Mouse (Mus musculus) limb, embryonic 13.5 days (tissue): ENCODE results near the gene Sbk2. TPM values are rescaled to one million over a fixed set of nuclear protein-coding genes. Genes with fewer than 3 reads are reported as not detected.

Experiments
- ATAC-seq: fragments of 200-750 bp; cut with Nextera tagmentation; 2 replicates; pipeline ENCODE4 v1.8.0; 2017; ENCODE audit warnings: low read depth, moderate number of reproducible peaks, moderate TSS enrichment; ENCODE audit not compliant: low FRiP score
- H3K27ac ChIP-seq: fragments of 300-500 bp; sonication (generic); 2 replicates; pipeline ENCODE4 v1.5.1; 2015; ENCODE audit warnings: inconsistent platforms, mild to moderate bottlenecking, moderate library complexity
- H3K27me3 ChIP-seq: fragments of 300-500 bp; sonication (generic); 2 replicates; pipeline ENCODE4 v1.6.1; 2015; ENCODE audit warnings: mild to moderate bottlenecking, inconsistent platforms
- H3K36me3 ChIP-seq: fragments of 300-500 bp; sonication (generic); 2 replicates; pipeline ENCODE4 v1.6.1; 2015; ENCODE audit warnings: inconsistent platforms, mild to moderate bottlenecking, moderate library complexity
- H3K4me1 ChIP-seq: fragments of 300-500 bp; sonication (generic); 2 replicates; pipeline ENCODE4 v1.6.1; 2015; ENCODE audit warnings: inconsistent platforms
- H3K4me2 ChIP-seq: fragments of 300-500 bp; sonication (generic); replicated peaks from 2 replicates; pipeline ENCODE4 v1.6.1; 2015; ENCODE audit warnings: inconsistent platforms, mild to moderate bottlenecking, moderate library complexity
- H3K4me3 ChIP-seq: fragments of 300-500 bp; sonication (generic); 2 replicates; pipeline ENCODE4 v1.5.1; 2015; ENCODE audit warnings: moderate library complexity, mild to moderate bottlenecking, inconsistent platforms
- H3K9ac ChIP-seq: fragments of 300-500 bp; sonication (generic); 2 replicates; pipeline ENCODE4 v1.6.1; 2015; ENCODE audit warnings: mild to moderate bottlenecking, inconsistent platforms
- H3K9me3 ChIP-seq: fragments of 300-500 bp; sonication (generic); 2 replicates; pipeline ENCODE4 v1.6.1; 2016; ENCODE audit warnings: inconsistent platforms
- WGBS: fragments of 180-500 bp; shearing (Covaris S2); methylation state at CpG from one replicate; pipeline ENCODE4 v1.1.7; 2015; 5-methylcytosine and 5-hydroxymethylcytosine counted together
- polyA plus RNA-seq: library from polyadenylated mRNA; unstranded; fragments of >200 nt; fragmentation: Nextera tagmentation; extraction: Ambion mirVana; gene quantifications from 2 replicates; pipeline ENCODE4 v1.2.1, GENCODE M21; 2015

Gene Sbk2
- polyA plus RNA-seq, 1 experiment from 2014 or later = 0.92 TPM

- 72% methylated on average over 21 of the region's 21 CpGs for WGBS
- Histone ChIP-seq H3K4me2 (no peak overlapping the region), H3K9ac (no peak overlapping the region), H3K27me3 (no peaks in the 10 kb centered on the region), H3K36me3 (peaks cover 43% of the 10 kb centered on the region), H3K9me3 (no peaks in the 10 kb centered on the region), H3K27ac (no peak overlapping the region), H3K4me3 (no peak overlapping the region), H3K4me1 (peaks cover 51% of the 10 kb centered on the region)
- no peak for ATAC-seq
These were observed 45.1 kb downstream of the Sbk2 start for GRCm38 (mm10) chr7:4919096-4919495.

- WGBS = 92% methylated on average over 15 of the region's 15 CpGs
These were observed 45.5 kb downstream of the Sbk2 start for GRCm38 (mm10) chr7:4918681-4919080.

GRCm38 (mm10) chr7:4917494-4917893 is 46.7 kb downstream of the Sbk2 start:
- Histone ChIP-seq H3K9ac (peak overlapping the region; percentile 85; the same call in 1 of the 2 replicates), H3K36me3 (peaks cover 43% of the 10 kb centered on the region), H3K27me3 (no peaks in the 10 kb centered on the region), H3K4me2 (no peak overlapping the region), H3K4me3 (no peak overlapping the region), H3K27ac (no peak overlapping the region), H3K4me1 (peaks cover 36% of the 10 kb centered on the region), H3K9me3 (no peaks in the 10 kb centered on the region)
- 89% methylated on average over 2 of the region's 2 CpGs for WGBS
- ATAC-seq = no peak

More at GRCm38 (mm10) chr7:4918681-4919080, 45.5 kb downstream of the Sbk2 start:
- Histone ChIP-seq H3K27ac (no peak overlapping the region), H3K36me3 (peaks cover 43% of the 10 kb centered on the region), H3K4me2 (no peak overlapping the region), H3K4me3 (no peak overlapping the region), H3K27me3 (no peaks in the 10 kb centered on the region), H3K9me3 (no peaks in the 10 kb centered on the region), H3K9ac (no peak overlapping the region), H3K4me1 (peaks cover 48% of the 10 kb centered on the region)
- ATAC-seq = no peak

GRCm38 (mm10) chr7:4915669-4916416 is 48.4 kb downstream of the Sbk2 start:
- 16% methylated on average over 14 of the region's 14 CpGs for WGBS
- H3K27ac ChIP-seq = peak overlapping the region; percentile 96
- H3K9ac ChIP-seq = peak overlapping the region; percentile 85
- peaks cover 22% of the 10 kb centered on the region for H3K4me1 ChIP-seq
- H3K4me3 ChIP-seq = peak overlapping the region; percentile 67
- H3K27me3 ChIP-seq = no peaks in the 10 kb centered on the region
- peak overlapping the region; percentile 84 for H3K4me2 ChIP-seq
- no peaks in the 10 kb centered on the region for H3K9me3 ChIP-seq
- peaks cover 35% of the 10 kb centered on the region for H3K36me3 ChIP-seq
- ATAC-seq = peak; percentile 48; the same call in 1 of the 2 replicates

GRCm38 (mm10) chr7:4915007-4915665 is 49.1 kb downstream of the Sbk2 start, which contains the start of gene Zfp628:
Gene Zfp628, plus strand, starts transcription at chr7:4915217.
- no peaks in the 10 kb centered on the region for H3K9me3 ChIP-seq
- H3K36me3 ChIP-seq = peaks cover 27% of the 10 kb centered on the region
- WGBS = under 1% methylated on average over 54 of the region's 56 CpGs
- peaks cover 22% of the 10 kb centered on the region for H3K4me1 ChIP-seq
- peak within 1 kb of the TSS; percentile 67 for H3K4me3 ChIP-seq
- peak; percentile 93 for ATAC-seq
- peak within 1 kb of the TSS; percentile 84 for H3K4me2 ChIP-seq
- peak within 1 kb of the TSS; percentile 96 for H3K27ac ChIP-seq
- H3K9ac ChIP-seq = peak within 1 kb of the TSS; percentile 85
- H3K27me3 ChIP-seq = no peaks in the 10 kb centered on the region

GRCm38 (mm10) chr7:4912248-4912647 is 52.0 kb downstream of the Sbk2 start:
- ATAC-seq = no peak
- Histone ChIP-seq H3K4me1 (peaks cover 22% of the 10 kb centered on the region), H3K9me3 (no peaks in the 10 kb centered on the region), H3K4me3 (no peak overlapping the region), H3K36me3 (no peaks in the 10 kb centered on the region), H3K4me2 (no peak overlapping the region), H3K9ac (no peak overlapping the region), H3K27ac (0 out of 2 replicates have a peak overlapping the region, but pooled peaks have one; percentile 15), H3K27me3 (no peaks in the 10 kb centered on the region)
- WGBS = 74% methylated on average over 5 of the region's 5 CpGs

GRCm38 (mm10) chr7:4911561-4911960 is 52.6 kb downstream of the Sbk2 start:
- peaks cover 15% of the 10 kb centered on the region for H3K4me1 ChIP-seq
- no peak for ATAC-seq
- no peak overlapping the region for H3K4me2 ChIP-seq
- no peaks in the 10 kb centered on the region for H3K36me3 ChIP-seq
- no peak overlapping the region for H3K4me3 ChIP-seq
- H3K27ac ChIP-seq = peak overlapping the region; percentile 15; the same call in 1 of the 2 replicates
- H3K9me3 ChIP-seq = no peaks in the 10 kb centered on the region
- no peaks in the 10 kb centered on the region for H3K27me3 ChIP-seq
- no peak overlapping the region for H3K9ac ChIP-seq
- WGBS = 31% methylated on average over 9 of the region's 9 CpGs

GRCm38 (mm10) chr7:4906466-4906950 is 57.7 kb downstream of the Sbk2 start, which contains the start of gene Gm36210:
Gene Gm36210, minus strand, starts transcription at chr7:4906516.
- WGBS = 67% methylated on average over 10 of the region's 10 CpGs
- Histone ChIP-seq H3K9me3 (no peaks in the 10 kb centered on the region), H3K4me3 (no peak within 1 kb of the TSS), H3K4me1 (peaks cover 2% of the 10 kb centered on the region; the same call in 1 of the 2 replicates), H3K27me3 (0 out of 2 replicates have a peak, but pooled peaks cover 2% of the 10 kb centered on the region), H3K36me3 (no peaks in the 10 kb centered on the region), H3K4me2 (no peak within 1 kb of the TSS), H3K9ac (no peak within 1 kb of the TSS), H3K27ac (no peak within 1 kb of the TSS)
- no peak for ATAC-seq

GRCm38 (mm10) chr7:4902404-4902803 is 61.8 kb downstream of the Sbk2 start:
- Histone ChIP-seq H3K4me3 (no peak overlapping the region), H3K4me1 (peaks cover 5% of the 10 kb centered on the region), H3K27ac (no peak overlapping the region), H3K36me3 (no peaks in the 10 kb centered on the region), H3K9ac (no peak overlapping the region), H3K27me3 (peaks cover 35% of the 10 kb centered on the region), H3K9me3 (peaks cover 5% of the 10 kb centered on the region; the same call in 1 of the 2 replicates), H3K4me2 (no peak overlapping the region)
- ATAC-seq = no peak
- 80% methylated on average over 9 of the region's 9 CpGs for WGBS

- Histone ChIP-seq H3K36me3 (no peaks in the 10 kb centered on the region), H3K4me3 (no peak overlapping the region), H3K9me3 (peaks cover 5% of the 10 kb centered on the region; the same call in 1 of the 2 replicates), H3K4me1 (peaks cover 5% of the 10 kb centered on the region), H3K27ac (no peak overlapping the region), H3K4me2 (no peak overlapping the region), H3K27me3 (peaks cover 33% of the 10 kb centered on the region), H3K9ac (no peak overlapping the region)
- ATAC-seq = no peak
- WGBS = 48% methylated on average over 8 of the region's 8 CpGs
These were observed 63.0 kb downstream of the Sbk2 start for GRCm38 (mm10) chr7:4901171-4901570.

GRCm38 (mm10) chr7:4900523-4900851 is 63.7 kb downstream of the Sbk2 start:
- Histone ChIP-seq H3K27ac (no peak overlapping the region), H3K4me3 (no peak overlapping the region), H3K9me3 (peaks cover 5% of the 10 kb centered on the region; the same call in 1 of the 2 replicates), H3K27me3 (peaks cover 33% of the 10 kb centered on the region), H3K9ac (no peak overlapping the region), H3K4me2 (peak overlapping the region; percentile 54), H3K4me1 (peaks cover 5% of the 10 kb centered on the region), H3K36me3 (no peaks in the 10 kb centered on the region)
- no peak for ATAC-seq
- WGBS = 34% methylated on average over 11 of the region's 11 CpGs
